Mouse (Mus musculus) spleen, adult 2 months (tissue): ENCODE data around the gene Ctnna2.

Source experiments
- CTCF ChIP-seq: fragments of 200-500 bp; IDR thresholded peaks from 2 replicates; pipeline ENCODE4 v1.5.1; 2011; ENCODE audit warnings: mild to moderate bottlenecking, inconsistent platforms; ENCODE audit not compliant: insufficient read depth, insufficient read length, insufficient replicate concordance; ENCODE audit errors: extremely low read depth
- POLR2A ChIP-seq: fragments of 200-500 bp; IDR thresholded peaks from 2 replicates; pipeline ENCODE4 v1.6.1; 2011; ENCODE audit warnings: low read depth, low read length, inconsistent platforms

DNA sequence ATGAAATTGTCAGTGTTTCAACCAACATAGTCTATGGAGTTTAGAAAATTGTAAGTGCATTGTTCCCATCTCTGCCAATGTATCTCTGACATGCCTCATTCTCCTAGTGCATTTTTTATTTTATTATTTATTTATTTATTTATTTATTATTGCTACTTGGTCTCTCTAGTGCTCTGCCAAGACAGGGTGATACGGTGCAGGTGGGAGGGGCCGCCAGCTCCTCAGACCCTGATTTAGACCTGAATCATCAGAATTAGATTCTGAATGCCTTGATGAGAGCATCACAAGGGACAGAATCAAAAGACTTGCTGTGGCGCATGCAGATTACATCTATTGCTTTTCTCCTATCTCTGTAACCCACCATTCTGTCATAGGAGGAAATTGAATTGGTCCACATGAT lies 492.8 kb downstream of the Ctnna2 start:
- TF ChIP-seq POLR2A (no peak), CTCF (no peak)
